Mouse (Mus musculus): ENCODE results near the gene Kri1.

GRCm38 (mm10) chr9:21251116-21251735, 36.5 kb downstream of the Kri1 start:
- TF ChIP-seq CTCF (IDR thresholded peaks at IDR 0.05; ENCODE audit: borderline replicate concordance, insufficient read depth, low read depth, low read length) (no peak), POLR2A (IDR thresholded peaks at IDR 0.05; ENCODE audit: borderline replicate concordance, insufficient read depth, low read length) (no peak)

Data from cerebellum, adult 2 months (tissue).